Mouse (Mus musculus) embryonic facial prominence, embryonic 13.5 days (tissue): ENCODE data around the gene Slc9a8. TPM values are rescaled to one million over a fixed set of nuclear protein-coding genes. Genes with fewer than 3 reads are reported as not detected.
A peak's percentile ranks its signal among the peaks of the same experiment; 100 is the strongest.

ENCODE experiments used
- ATAC-seq: fragments of 200-750 bp; cut with Nextera tagmentation; 2 replicates; pipeline ENCODE4 v1.8.0; 2017; ENCODE audit warnings: low read depth; ENCODE audit not compliant: insufficient number of reproducible peaks, insufficient read depth, low FRiP score, low TSS enrichment
- H3K27ac ChIP-seq: fragments of 300-500 bp; sonication (generic); 2 replicates; pipeline ENCODE4 v1.5.1; 2015; ENCODE audit warnings: moderate library complexity, mild to moderate bottlenecking, inconsistent platforms
- H3K27me3 ChIP-seq: fragments of 300-500 bp; sonication (generic); 2 replicates; pipeline ENCODE4 v1.6.1; 2015; ENCODE audit warnings: mild to moderate bottlenecking, inconsistent platforms
- H3K36me3 ChIP-seq: fragments of 300-500 bp; sonication (generic); 2 replicates; pipeline ENCODE4 v1.6.1; 2015; ENCODE audit warnings: mild to moderate bottlenecking, inconsistent platforms
- H3K4me1 ChIP-seq: fragments of 300-500 bp; sonication (generic); 2 replicates; pipeline ENCODE4 v1.6.1; 2015; ENCODE audit warnings: inconsistent platforms
- H3K4me2 ChIP-seq: fragments of 300-500 bp; sonication (generic); 2 replicates; pipeline ENCODE4 v1.6.1; 2015; ENCODE audit warnings: moderate library complexity, mild to moderate bottlenecking, inconsistent platforms
- H3K4me3 ChIP-seq: fragments of 300-500 bp; sonication (generic); 2 replicates; pipeline ENCODE4 v1.5.1; 2015; ENCODE audit warnings: mild to moderate bottlenecking, inconsistent platforms
- H3K9ac ChIP-seq: fragments of 300-500 bp; sonication (generic); 2 replicates; pipeline ENCODE4 v1.6.1; 2015; ENCODE audit warnings: mild to moderate bottlenecking, inconsistent platforms
- H3K9me3 ChIP-seq: fragments of 300-500 bp; sonication (generic); 2 replicates; pipeline ENCODE4 v1.6.1; 2016; ENCODE audit warnings: inconsistent platforms
- WGBS: fragments of 180-500 bp; shearing (Covaris S2); methylation state at CpG from one replicate; pipeline ENCODE4 v1.1.7; 2015; ENCODE audit warnings: mixed read lengths; 5-methylcytosine and 5-hydroxymethylcytosine counted together
- polyA plus RNA-seq: library from polyadenylated mRNA; unstranded; fragments of >200 nt; fragmentation: Nextera tagmentation; extraction: Ambion mirVana; gene quantifications from 2 replicates; pipeline ENCODE4 v1.2.1, GENCODE M21; 2015

Gene Slc9a8
- polyA plus RNA-seq: 21.7 and 22.5 TPM in 2 replicates

DNA sequence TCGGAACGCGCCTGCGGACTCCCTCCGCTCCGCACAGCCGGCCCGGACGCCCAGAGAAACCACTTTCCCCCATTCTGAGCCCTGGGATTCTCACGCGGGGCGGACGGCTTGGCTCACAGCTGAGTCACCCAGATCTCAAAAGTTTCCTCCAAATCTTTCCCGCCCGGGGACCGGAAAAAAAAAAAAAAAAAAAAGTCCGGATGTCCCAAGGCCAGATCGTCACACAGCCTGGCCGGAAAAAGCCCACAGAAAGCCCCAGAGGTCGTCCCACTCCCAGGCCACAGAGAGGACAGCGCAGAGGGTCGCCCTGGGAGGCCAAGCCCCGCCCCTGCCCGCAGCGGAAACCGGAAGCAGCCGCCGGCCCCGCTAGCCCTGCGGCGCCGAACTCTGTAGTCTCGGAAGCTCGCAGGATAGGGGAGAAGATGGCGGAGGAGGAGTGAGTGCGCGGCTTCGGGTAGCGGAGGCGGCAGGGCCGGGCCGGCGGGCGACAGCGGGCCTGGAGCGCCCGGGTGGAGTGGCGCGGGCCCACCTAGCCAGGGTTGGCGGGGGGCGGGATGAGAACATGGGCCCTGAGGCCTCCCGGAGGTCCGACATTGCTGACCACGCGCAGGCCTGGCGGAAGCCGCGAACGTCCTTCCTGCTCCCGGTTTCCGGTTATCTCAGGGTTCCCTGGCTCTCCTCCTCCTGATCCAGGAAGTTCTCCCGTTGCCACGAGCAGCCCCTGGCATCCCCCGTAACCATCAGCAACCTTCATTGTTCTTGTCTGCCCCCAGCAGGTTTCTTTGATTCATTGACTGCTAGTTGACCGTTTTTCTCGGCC, at the start of gene Slc9a8:
TSS of gene Slc9a8 (plus strand) at position 383 of the 820 bp plus-strand sequence.
- Histone ChIP-seq H3K4me1 (peaks cover 17% of the 10 kb centered on the region), H3K9me3 (0 out of 2 replicates have a peak, but pooled peaks cover 4% of the 10 kb centered on the region), H3K4me2 (peak within 1 kb of the TSS; percentile 78), H3K36me3 (peaks cover 30% of the 10 kb centered on the region), H3K9ac (peak within 1 kb of the TSS; percentile 97), H3K27ac (peak within 1 kb of the TSS; percentile 99), H3K4me3 (peak within 1 kb of the TSS; percentile 82), H3K27me3 (no peaks in the 10 kb centered on the region)
- WGBS: 0% methylated on average over 65 of the region's 66 CpGs
- peak; percentile 93 for ATAC-seq

DNA sequence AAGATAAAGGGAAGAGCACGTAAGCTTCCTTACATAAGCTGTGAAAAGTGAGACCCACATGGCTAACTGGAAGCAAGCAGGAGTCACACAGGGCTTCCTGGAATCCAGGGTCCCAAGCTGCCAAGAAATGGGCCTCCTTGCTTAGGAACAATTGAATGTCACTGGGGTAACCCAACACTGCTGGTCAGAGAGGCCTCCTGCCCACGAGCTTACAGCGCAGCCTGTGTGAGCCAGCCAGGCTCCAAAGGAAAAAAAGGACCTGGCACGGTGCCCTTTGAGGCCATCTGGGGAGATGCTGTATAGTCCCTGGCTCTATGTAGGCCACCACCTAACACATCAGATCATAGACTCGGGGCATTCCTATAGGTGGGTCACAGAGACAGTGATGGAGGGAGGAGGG, 48.2 kb upstream of the Slc9a8 start:
- H3K36me3 ChIP-seq: no peaks in the 10 kb centered on the region
- no peak overlapping the region for H3K27ac ChIP-seq
- H3K9ac ChIP-seq: no peak overlapping the region
- H3K9me3 ChIP-seq: no peaks in the 10 kb centered on the region
- H3K4me2 ChIP-seq: no peak overlapping the region
- H3K27me3 ChIP-seq: no peaks in the 10 kb centered on the region
- 70% methylated on average over 5 of the region's 5 CpGs for WGBS
- ATAC-seq: no peak
- H3K4me3 ChIP-seq: no peak overlapping the region
- H3K4me1 ChIP-seq: peaks cover 4% of the 10 kb centered on the region

DNA sequence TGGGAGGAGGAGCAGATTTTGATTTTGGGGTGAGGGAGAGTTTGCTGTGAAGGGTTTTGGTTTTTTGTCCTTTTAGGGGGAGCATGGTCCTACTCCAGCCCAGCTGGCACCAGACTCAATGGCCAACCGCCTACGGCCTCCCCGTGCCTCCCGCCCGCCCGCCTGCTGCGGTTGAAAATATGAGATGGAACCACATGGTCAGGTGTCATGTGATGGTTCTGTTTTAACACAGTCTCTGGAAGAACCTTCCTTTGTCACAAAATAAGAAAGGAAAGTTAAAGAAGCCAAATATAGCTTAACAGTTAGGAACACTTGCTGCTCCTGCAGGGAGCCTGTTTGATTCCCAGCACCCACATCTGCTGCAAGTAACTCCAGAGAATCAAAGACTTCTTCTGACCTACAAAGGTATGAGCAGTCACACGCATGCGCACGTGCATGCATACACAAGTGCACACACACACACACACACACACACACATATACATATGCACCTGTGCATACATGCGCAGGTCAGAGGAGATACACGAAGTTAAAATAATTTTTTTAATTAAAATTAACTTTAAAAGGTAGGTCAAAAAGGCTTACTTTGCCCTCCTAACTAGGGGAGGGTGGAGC, 47.2 kb upstream of the Slc9a8 start:
- 91% methylated on average over 12 of the region's 12 CpGs for WGBS
- Histone ChIP-seq H3K4me3 (no peak overlapping the region), H3K9me3 (no peaks in the 10 kb centered on the region), H3K4me2 (no peak overlapping the region), H3K36me3 (no peaks in the 10 kb centered on the region), H3K27me3 (no peaks in the 10 kb centered on the region), H3K27ac (no peak overlapping the region), H3K9ac (no peak overlapping the region), H3K4me1 (peaks cover 4% of the 10 kb centered on the region)
- ATAC-seq: no peak

DNA sequence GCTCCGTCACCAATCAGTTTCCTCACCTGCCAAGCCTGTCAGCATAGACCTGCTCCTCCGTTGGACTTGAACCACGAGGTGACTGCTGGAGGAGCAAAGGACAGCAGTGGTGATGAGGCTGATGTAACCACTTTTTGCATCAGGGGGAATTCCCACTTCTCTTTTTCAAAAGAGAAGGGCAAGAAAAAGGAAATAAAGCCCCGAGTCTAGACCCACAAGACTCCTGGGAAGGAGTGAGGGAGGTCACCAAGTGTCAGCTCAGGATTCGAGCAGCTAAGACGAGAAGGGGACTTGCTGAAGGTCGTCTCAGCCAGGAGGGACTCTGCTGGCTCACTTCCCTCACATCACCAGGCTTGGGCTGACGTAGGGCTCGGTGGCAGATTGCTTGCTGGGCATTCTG, 46.4 kb upstream of the Slc9a8 start:
- H3K4me3 ChIP-seq: no peak overlapping the region
- H3K36me3 ChIP-seq: no peaks in the 10 kb centered on the region
- 79% methylated on average over 9 of the region's 9 CpGs for WGBS
- peaks cover 4% of the 10 kb centered on the region for H3K4me1 ChIP-seq
- H3K27ac ChIP-seq: no peak overlapping the region
- no peak overlapping the region for H3K4me2 ChIP-seq
- no peaks in the 10 kb centered on the region for H3K27me3 ChIP-seq
- no peaks in the 10 kb centered on the region for H3K9me3 ChIP-seq
- H3K9ac ChIP-seq: no peak overlapping the region
- no peak for ATAC-seq

DNA sequence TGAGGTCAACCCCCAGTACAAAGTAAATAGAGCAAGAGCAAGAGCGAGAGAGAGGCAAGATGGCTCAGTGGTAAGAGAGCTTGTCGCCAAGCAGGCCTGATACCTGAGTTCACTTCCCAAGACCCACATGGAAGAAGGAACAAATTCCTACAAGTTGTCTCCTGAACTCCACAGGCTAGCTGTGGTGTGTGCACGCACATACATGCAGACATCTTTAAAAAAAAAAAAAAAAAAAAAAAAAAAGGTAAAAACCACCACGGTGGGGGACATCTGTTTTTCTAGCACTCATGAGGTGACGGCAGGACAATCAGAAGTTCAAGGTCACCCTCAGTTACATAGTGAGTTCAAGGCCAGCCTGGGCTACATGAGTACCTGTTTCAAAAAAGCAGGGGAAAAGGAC, 45.8 kb upstream of the Slc9a8 start:
- H3K4me1 ChIP-seq: peaks cover 4% of the 10 kb centered on the region
- H3K4me2 ChIP-seq: no peak overlapping the region
- no peak overlapping the region for H3K27ac ChIP-seq
- H3K36me3 ChIP-seq: no peaks in the 10 kb centered on the region
- H3K4me3 ChIP-seq: no peak overlapping the region
- no peaks in the 10 kb centered on the region for H3K27me3 ChIP-seq
- no peak for ATAC-seq
- WGBS: 93% methylated on average over 5 of the region's 5 CpGs
- no peaks in the 10 kb centered on the region for H3K9me3 ChIP-seq
- H3K9ac ChIP-seq: no peak overlapping the region

DNA sequence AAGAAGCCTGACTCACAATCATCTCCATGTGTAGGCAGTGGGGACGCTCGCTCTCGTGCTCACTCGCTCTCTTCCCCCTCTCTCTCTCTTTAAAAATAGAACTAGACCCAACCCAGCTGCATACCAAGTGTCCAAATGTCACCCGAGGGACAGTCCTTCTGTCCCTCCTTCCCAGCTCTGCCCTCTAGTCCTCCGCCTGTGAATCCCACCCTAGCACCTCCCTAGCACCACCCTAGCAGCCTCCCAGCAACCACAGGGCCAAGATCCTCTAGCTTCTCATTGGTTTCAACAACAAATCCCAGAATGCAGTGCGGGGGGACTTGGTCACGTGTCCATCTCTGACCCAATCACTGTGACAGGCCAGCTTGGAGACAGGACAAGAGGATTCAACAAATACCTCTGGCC, 45.4 kb upstream of the Slc9a8 start:
- Histone ChIP-seq H3K4me3 (no peak overlapping the region), H3K9me3 (no peaks in the 10 kb centered on the region), H3K9ac (no peak overlapping the region), H3K4me2 (no peak overlapping the region), H3K36me3 (no peaks in the 10 kb centered on the region), H3K4me1 (peaks cover 4% of the 10 kb centered on the region), H3K27ac (no peak overlapping the region), H3K27me3 (no peaks in the 10 kb centered on the region)
- ATAC-seq: no peak
- WGBS: 75% methylated on average over 8 of the region's 8 CpGs

DNA sequence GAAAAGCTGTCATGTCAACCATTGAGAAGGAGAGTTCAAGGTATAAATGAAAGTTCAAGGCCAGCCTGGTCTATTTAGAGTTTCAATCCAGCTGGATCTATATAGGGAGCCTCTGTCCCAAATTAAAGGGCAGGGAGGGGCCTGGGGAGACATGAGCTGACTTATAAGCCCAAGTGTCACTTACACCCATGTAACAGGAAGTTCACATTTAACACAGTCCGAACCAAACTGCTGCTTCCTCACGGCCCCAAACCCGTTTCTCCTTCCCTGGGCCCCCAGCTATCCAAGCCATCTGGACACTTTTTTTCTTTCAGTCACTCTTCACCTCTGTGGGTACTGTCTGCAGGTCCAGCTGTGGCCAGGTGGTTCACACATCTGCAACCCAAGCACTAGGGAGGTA, 43.8 kb upstream of the Slc9a8 start:
- no peak overlapping the region for H3K27ac ChIP-seq
- H3K4me1 ChIP-seq: peaks cover 4% of the 10 kb centered on the region
- H3K36me3 ChIP-seq: no peaks in the 10 kb centered on the region
- no peak overlapping the region for H3K9ac ChIP-seq
- no peak for ATAC-seq
- no peaks in the 10 kb centered on the region for H3K27me3 ChIP-seq
- no peak overlapping the region for H3K4me3 ChIP-seq
- WGBS: 35% methylated on average over 3 of the region's 3 CpGs
- no peaks in the 10 kb centered on the region for H3K9me3 ChIP-seq
- H3K4me2 ChIP-seq: no peak overlapping the region

DNA sequence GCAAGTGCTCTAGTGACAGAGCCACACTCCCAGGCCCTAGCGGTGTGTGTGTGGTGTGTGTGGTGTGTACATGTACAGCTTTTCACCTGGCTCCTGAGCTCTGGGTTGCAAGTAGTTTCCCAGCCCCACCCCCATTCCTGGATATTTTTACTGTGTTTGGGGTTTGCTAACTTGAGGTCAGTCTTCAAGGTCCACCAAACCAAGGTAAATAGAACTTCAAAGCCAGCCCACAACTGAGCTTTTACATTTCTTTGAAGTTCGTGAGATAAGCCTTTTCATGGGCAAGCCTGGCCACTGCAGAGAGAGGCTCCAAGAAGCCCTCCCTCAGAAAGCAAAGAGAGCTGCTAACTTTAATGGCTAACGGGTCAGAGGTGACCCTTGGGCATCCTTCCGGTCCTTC, 42.5 kb upstream of the Slc9a8 start:
- no peaks in the 10 kb centered on the region for H3K4me1 ChIP-seq
- H3K27ac ChIP-seq: no peak overlapping the region
- H3K36me3 ChIP-seq: no peaks in the 10 kb centered on the region
- no peak for ATAC-seq
- no peak overlapping the region for H3K4me2 ChIP-seq
- no peaks in the 10 kb centered on the region for H3K9me3 ChIP-seq
- no peak overlapping the region for H3K4me3 ChIP-seq
- H3K27me3 ChIP-seq: no peaks in the 10 kb centered on the region
- H3K9ac ChIP-seq: no peak overlapping the region
- 47% methylated on average over 4 of the region's 4 CpGs for WGBS

DNA sequence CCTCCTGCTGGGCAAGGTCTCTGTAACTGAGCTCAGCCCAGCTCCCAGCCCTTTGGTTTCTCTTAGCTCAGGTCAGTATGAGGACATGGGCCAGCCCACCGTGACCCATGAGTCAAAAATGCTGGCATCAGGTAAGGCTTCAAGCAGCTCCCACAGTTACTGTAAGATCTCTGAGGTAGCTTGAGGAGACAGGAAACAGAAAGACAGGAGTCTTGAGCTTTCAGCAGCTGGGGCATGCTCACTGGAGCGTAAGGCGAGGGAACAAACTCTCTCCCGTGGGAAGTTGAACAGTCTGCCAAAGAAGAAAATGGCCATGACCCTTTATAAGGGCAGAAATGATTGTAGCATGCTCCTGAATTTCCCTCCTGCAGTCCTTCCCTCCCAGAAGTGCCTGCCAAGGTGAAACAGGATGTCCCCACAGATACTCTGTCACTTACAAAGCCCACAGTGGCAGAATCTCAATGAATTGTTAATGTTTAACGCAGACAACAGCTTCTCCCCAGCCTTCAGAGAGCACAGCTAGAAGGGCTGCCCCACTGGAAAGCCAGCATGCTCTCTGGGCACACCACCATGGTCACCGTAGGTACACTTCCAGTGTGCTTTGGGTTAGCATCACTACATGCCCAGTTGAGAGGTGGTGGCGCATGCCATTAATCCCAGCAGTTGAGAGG, 40.8 kb upstream of the Slc9a8 start:
- Histone ChIP-seq H3K4me3 (no peak overlapping the region), H3K27ac (no peak overlapping the region), H3K9me3 (no peaks in the 10 kb centered on the region), H3K27me3 (no peaks in the 10 kb centered on the region), H3K9ac (no peak overlapping the region), H3K4me2 (no peak overlapping the region), H3K36me3 (no peaks in the 10 kb centered on the region), H3K4me1 (no peaks in the 10 kb centered on the region)
- WGBS: 74% methylated on average over 7 of the region's 7 CpGs
- no peak for ATAC-seq

DNA sequence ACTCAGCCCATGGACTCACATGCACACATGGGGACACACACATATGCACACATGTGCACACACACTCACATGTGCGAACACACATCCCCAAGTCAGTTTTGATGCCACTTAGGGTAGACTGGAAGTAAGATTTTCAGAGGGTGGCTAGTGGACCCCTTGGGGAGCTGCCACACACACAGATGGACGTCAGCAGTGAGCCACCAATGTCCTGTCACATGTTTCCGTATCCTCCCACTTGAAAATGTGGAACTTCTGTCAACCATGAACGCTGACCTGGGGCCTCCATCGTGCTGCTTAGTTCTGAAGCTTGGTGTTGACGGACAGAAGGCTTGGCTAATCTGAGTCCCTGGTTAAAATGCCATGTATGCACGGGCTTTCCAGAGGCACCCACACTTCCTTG, 39.9 kb upstream of the Slc9a8 start:
- no peak overlapping the region for H3K4me3 ChIP-seq
- no peak overlapping the region for H3K27ac ChIP-seq
- no peak overlapping the region for H3K9ac ChIP-seq
- WGBS: 78% methylated on average over 7 of the region's 7 CpGs
- H3K36me3 ChIP-seq: no peaks in the 10 kb centered on the region
- H3K9me3 ChIP-seq: no peaks in the 10 kb centered on the region
- no peaks in the 10 kb centered on the region for H3K4me1 ChIP-seq
- H3K4me2 ChIP-seq: no peak overlapping the region
- no peaks in the 10 kb centered on the region for H3K27me3 ChIP-seq
- ATAC-seq: no peak

DNA sequence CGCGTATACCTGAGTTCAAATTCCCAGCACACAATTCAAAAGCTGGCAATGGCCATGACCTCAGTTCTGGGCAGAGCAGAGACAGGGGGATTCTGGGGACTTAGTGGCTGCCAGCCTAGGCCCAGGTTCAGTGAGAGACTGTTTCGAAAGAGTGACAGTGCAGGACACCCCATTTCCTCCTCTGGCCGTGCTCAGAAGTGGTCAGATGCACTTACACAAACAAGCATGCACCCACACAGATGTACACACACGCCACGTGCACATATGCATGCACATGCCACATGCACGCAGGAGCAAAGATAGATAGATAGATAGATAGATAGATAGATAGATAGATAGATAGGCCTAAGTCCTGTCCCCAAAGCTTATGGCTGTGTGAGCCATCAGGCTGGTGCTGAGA, 39.1 kb upstream of the Slc9a8 start:
- H3K9ac ChIP-seq: no peak overlapping the region
- H3K27ac ChIP-seq: no peak overlapping the region
- no peaks in the 10 kb centered on the region for H3K36me3 ChIP-seq
- no peaks in the 10 kb centered on the region for H3K4me1 ChIP-seq
- no peak overlapping the region for H3K4me3 ChIP-seq
- 86% methylated on average over 7 of the region's 7 CpGs for WGBS
- H3K9me3 ChIP-seq: no peaks in the 10 kb centered on the region
- no peak for ATAC-seq
- no peak overlapping the region for H3K4me2 ChIP-seq
- no peaks in the 10 kb centered on the region for H3K27me3 ChIP-seq

DNA sequence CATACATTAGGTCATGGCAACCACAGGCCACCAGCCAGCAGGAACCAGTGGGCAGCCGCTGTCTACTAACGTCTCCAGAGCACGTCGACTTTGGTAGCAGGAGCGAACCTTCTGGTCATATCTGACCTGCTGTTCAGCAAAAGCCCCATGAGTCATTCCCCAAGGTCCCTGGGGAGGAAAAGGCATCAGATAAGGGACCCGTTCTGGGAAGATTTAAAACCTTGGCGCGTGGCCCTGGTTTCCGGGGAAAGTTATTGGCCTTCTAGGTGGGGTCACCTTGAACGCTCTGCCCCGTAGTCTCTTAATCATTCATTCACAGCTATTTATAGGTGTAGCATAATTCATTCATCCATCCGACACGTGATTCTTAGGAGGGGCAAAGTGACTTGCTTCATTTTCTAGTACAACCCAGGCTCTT, 37.8 kb upstream of the Slc9a8 start:
- Histone ChIP-seq H3K36me3 (no peaks in the 10 kb centered on the region), H3K27ac (no peak overlapping the region), H3K9me3 (no peaks in the 10 kb centered on the region), H3K27me3 (no peaks in the 10 kb centered on the region), H3K9ac (no peak overlapping the region), H3K4me2 (no peak overlapping the region), H3K4me3 (no peak overlapping the region), H3K4me1 (no peaks in the 10 kb centered on the region)
- no peak for ATAC-seq
- 90% methylated on average over 13 of the region's 13 CpGs for WGBS
